Mouse (Mus musculus) heart, postnatal 25 days (tissue): ENCODE data around the gene Dnajc12. TPM values are rescaled to one million over a fixed set of nuclear protein-coding genes. Genes with fewer than 3 reads are reported as not detected.
"Not testable (repeated sequence)": the region's sequence is repeated elsewhere in the genome, so short reads cannot be mapped to it uniquely, and the experiment has no call there.

Experiments
- DNase-seq: peaks from one replicate; pipeline ENCODE4 v3.0.0; 2022; ENCODE audit warnings: low spot score
- intact Hi-C: fragments of 180-260 bp; cut with DNase I; formaldehyde crosslinking; loops from one replicate; pipeline ENCODE4 v1.15.1; 2025
- total RNA-seq, 2 experiments: library from RNA; stranded (reverse); gene quantifications; 2 replicates each; pipeline ENCODE4 v1.2.3; 2021

Dnajc12 gene
- total RNA-seq, 2 experiments from 2014 or later = 8.7 to 11.2 TPM

DNA sequence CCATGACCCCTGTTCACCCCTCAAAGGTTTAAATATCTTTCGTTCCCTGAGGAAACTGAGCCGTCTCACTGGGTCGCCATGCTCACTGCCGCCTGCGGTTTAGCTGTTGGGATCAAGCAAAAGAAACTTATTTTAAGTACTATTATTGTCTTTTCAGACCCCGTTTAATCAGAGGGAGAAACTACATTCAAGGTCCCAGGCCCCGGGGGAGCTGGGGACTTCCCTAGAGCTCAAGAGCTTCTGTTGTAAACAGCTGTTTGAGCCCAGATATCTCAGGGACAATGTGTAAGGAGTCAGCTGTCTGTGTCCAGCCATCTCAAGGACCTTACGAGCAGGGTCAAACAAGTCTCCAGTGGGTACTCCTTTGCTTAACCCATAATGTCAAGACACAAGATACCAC is 44.9 kb downstream of the Dnajc12 start:
- no peak for DNase-seq
- intact Hi-C loops = loop anchor here (5.0 kb wide), 1 partner anchor 40 kb away; no protein-coding TSS in a partner anchor

DNA sequence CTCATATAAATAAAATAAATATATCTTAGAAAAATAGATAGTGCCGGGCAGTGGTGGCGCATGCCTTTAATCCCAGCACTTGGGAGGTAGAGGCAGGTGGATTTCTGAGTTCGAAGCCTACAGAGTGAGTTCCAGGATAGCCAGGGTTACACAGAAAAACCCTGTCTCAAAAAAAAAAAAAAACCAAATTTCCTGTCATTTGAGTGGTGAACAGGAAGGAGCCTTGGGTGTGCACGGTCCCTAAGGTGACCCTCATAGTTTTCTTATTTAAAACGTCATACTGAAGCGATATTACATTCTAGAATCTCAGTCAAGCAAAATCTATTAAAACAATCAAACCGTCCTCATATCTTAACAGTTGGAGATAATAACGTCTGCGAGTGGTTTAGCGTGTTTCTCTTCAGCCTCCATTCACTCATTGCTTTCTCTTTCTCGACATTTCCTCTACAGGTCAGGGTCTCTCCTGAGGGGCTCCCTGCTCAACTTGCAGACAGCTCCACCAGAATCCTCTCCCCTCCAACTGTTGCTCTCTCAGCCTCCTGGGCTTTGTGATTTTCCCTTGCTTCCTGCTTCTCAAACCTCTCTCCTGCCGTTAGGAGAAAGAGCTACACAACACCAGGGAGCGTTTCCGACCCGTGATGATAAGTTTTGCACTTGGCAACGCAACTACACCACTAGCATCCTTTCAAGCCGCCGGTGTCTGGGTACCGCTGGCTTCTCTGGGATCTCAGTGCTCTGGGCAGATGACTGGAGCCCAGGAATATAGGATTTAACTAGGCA is 46.2 kb downstream of the Dnajc12 start:
- intact Hi-C loops = loop anchor here (2.0 to 5.0 kb wide), 2 partner anchors 41 to 46 kb away; no protein-coding TSS in a partner anchor
- DNase-seq = no peak

DNA sequence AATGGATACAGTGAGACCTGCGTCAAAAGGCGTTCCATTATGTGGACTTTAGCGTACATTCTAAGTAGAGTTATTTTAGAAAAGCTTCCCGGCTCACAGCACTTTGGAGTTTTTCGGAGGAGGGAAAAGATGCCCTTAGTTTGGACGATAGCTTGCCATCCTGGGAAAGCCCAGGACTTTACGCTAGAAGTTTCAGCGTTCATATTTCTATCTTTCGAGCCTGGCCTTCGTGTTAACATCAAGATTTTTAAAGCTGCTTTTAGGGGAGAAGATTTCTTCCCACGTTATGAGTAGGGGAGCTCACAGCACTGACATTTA is 46.7 kb downstream of the Dnajc12 start:
- intact Hi-C loops = loop anchor here (2.0 to 5.0 kb wide), 2 partner anchors 42 to 46 kb away; no protein-coding TSS in a partner anchor
- no peak for DNase-seq

DNA sequence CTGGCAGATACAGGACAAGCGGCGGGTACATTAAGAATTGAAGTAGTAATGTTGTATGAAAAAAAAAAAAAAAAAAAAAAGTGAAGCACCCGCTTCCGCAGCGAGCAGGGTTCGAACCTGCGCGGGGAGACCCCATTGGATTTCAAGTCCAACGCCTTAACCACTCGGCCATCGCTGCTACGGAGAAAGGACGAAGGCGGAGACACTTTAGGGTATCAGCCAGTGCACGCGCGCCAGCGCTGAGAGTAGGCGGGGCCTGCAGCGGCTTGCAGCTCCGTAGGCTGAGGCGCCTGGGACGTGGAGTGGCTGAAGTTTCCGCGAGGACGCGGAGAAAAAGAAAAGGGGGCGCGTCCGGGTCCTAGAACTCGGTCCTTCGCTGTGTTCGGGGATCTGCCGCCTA is 47.1 kb downstream of the Dnajc12 start:
- intact Hi-C loops = loop anchor here (2.0 to 5.0 kb wide), 2 partner anchors 42 to 45 kb away; no protein-coding TSS in a partner anchor
- DNase-seq = peak; percentile 96

DNA sequence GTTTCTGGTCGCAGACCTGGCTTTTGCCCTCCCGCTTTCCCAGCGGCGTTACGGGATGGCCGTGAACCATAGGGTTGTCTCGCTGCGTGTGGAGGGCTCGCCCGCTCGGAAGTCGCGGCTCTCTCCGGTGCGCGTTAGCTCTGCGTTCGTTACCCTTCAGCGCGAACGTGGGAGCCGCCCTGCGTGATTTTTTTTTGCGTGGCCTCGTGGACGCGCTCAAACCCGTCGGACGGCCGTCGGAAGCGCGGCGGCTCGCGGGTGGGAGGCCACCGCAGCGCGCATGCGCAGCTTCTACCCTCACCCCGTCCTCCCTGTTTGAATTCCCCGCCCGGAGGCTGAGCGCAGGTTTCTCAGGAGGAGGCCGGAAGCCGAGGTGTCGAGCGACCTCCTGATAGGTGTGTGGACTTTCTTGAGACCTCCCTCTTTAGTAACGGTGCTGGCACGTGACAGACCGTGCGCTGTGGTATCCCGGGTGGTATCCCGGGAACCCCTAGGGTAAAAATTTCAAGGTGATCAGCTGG is 47.6 kb downstream of the Dnajc12 start, which contains the start of gene Ctnna3:
TSS of gene Ctnna3 (plus strand) at position 314 of the 521 bp plus-strand sequence.
- DNase-seq = peak; percentile 75
- intact Hi-C loops = loop anchor here (2.0 to 5.0 kb wide), 2 partner anchors 43 to 45 kb away; no protein-coding TSS in a partner anchor

DNA sequence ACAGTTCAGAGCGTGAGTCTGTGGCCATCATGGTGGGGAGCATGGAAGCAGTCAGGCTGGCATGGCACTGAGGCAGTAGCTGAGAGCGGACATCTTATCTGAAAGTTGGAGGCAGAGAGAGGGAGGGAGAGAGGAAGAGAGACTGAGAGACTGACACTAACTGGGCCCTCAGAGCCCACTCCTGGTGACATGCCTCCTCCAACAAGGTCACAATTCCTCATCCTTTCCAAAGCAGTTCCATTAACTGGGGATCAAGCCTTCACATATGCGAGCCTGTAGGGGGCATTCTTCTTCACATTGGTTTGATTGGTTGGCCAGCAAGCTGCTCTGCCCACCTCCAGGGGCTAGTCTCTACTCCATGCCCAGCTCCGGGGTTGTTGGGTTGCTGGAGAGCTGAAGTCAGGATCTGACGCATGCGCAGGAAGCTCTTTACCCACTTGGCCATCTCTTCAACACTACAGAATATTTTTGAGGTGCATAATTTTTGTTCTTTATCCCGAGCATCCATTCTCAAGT is 49.0 kb downstream of the Dnajc12 start:
- no peak for DNase-seq
- intact Hi-C loops = no loop called here

DNA sequence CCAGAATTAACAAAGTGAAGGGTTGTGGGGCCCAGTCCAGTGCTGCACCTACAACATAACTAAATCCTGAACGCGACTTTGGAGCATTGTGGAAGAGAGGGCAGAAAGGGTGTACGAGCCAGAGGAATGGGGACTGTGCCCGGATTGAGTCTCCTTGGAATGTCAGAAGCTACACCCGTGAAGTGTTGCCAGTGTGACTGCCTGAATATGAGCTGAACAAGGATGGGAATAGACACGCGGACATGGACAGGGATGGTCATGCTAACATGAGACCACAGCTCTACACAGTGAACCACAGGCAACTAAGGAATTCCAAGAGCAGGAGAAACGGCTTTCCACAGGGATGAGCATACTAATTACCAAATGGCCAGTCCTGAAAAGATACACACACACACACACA is 49.9 kb downstream of the Dnajc12 start:
- intact Hi-C loops = no loop called here
- no peak for DNase-seq

DNA sequence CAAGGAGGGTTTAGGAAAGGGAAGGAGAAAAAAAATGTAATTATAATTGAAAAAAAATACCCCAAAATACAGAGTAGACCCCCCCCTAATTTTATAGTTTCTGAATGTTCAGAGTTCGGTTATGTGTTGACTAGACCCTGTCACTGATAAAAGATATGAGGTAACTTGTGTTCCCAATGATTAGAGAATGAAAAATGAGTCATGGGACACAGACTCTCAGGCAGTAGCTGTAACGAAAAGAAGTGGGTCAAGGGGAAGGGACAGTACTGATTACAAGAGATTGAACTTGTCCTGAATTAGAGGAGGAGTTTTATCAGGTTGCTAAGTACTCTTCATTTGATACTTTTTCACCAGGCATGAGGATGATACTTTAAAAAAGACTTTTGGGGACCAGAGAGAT is 50.6 kb downstream of the Dnajc12 start:
- intact Hi-C loops = no loop called here
- no peak for DNase-seq

DNA sequence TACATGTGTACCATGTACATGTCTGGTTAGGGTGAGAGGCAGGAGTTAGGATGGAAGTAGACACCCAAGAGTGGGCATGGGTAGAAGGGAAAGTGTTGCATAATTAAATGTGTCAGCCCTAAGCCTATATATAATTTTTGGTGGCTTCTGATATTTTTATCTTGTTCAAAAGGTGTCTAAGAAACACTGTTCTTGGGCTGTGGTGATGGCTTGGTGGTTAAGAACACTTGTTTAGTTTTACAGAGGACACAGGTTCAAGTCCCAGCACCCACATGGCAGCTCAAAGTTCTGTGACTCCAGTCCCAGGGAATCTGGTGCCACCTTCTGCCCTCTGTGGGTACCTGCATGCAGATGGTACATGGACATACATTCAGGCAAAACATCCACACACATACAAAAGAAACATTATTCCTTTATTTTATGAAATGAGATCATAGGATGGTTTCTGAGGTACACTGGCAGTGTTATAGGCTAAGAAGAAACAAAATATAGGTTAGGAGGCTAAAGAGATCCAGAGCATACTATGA is 56.6 kb downstream of the Dnajc12 start:
- intact Hi-C loops = no loop called here
- no peak for DNase-seq

DNA sequence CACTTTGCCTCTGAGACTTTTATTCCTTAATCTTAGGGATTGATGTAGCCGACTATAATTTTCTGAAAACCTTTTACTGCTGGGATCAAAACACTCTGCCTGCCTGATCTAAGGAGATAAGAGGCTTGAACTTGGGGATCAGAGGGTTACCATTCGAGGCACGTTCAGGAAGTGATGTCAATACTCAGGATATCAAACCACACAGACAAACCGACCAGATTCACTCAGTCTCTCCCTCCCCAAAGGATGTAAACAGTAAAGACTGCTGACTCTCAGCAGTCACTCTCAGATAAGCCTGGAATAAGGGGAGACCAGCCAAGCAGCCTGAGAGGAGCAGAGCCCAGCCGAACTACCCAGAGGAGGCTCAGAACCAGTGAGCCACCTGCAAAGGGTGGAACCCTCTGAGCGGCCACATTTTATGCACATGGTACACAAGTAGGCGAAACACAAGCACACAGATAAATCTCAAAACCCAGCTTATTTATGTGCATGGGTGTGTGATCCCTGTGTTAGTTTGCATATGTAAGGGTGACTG is 57.5 kb downstream of the Dnajc12 start:
- intact Hi-C loops = no loop called here
- DNase-seq = no peak

DNA sequence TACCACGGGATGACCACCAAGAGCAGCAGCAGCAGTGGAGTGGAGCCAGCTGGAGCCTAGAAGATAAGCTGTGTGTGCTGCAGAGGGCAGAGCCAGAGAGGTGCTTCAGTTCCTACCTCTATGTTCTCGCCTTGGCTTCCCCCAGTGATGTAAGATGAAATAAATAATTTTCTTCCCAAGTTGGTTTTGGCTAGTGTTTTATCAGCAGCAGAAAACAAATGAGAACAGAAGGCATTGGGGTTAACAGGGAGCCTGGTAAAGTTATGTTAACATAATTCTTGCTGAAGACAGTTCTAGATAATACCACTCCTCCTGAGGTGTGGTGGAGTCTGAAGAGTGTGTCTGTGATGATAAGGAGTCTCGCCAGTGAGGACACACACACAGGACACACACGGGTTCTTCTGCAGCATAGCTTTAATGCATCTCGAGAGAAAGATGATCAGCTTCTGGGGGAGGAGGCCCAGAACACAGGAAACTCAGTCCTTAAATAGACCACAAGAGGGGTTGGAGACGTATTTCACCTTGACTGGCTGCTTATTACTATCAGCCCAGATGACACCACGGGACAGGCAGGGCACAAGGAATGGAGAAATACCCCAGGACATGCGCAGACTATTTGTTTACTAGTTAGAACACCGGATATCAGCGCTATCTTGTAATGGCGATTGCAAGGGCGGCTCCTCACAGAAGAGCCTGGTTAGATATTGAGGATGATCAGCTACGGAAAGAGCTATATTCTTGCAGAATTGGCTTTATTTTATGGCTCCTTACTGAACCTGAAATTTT is 62.6 kb downstream of the Dnajc12 start:
- intact Hi-C loops, DNase-seq: not testable (repeated sequence)

DNA sequence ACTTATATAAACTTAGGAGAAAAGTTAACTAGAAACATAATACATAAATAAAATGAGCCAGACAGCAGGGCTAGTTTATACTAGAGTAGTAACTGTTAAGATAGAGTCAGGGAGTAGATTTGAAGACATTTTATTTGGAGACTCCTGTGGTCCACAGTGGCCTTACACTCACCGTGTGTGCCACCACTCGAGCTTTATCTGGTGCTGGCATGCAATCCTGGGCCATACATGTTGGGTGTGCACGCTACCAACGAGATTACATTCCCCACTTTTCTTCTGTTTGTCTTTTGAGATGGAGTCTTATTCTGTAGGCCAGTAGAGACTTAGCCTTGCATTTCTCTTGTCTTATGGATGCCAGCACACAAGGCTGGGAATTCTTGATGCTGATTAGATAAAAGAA is 71.7 kb downstream of the Dnajc12 start:
- intact Hi-C loops = no loop called here
- no peak for DNase-seq

DNA sequence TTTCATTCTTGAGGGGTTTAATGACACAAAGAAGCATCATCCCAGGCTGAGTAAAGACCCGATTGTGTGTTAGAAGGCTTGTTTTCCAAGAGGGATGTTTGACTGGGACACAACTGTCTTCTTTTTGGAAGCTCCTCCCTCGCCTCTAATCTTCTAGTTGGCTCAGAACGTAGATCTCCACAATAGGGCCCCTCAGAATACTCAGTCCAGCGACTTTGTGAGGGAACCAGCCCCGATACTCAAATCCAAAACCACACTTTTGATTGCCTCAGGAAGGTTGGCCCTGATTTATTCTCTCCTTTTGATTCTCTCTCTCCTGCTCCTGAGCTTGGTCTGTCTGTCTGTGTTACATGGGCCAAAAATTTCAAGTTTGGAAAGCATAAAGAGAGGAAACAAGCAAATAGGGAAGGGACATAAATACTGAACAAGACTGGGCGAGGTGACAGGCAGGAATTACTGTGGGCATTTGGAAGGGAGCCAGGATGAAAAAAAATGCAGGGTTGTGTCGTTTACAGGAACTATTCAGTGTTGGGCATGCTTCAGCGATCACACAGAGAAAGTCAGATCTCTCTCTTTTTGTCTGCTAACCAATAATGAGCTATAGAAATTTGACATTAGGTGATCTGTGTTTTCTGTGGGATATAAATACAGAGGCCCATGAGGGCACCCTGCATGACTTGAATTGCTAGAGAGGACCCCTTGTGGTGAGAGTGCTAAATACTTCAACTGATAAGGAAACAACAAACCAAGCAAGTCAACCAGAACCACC is 73.1 kb downstream of the Dnajc12 start:
- intact Hi-C loops = no loop called here
- DNase-seq = no peak

DNA sequence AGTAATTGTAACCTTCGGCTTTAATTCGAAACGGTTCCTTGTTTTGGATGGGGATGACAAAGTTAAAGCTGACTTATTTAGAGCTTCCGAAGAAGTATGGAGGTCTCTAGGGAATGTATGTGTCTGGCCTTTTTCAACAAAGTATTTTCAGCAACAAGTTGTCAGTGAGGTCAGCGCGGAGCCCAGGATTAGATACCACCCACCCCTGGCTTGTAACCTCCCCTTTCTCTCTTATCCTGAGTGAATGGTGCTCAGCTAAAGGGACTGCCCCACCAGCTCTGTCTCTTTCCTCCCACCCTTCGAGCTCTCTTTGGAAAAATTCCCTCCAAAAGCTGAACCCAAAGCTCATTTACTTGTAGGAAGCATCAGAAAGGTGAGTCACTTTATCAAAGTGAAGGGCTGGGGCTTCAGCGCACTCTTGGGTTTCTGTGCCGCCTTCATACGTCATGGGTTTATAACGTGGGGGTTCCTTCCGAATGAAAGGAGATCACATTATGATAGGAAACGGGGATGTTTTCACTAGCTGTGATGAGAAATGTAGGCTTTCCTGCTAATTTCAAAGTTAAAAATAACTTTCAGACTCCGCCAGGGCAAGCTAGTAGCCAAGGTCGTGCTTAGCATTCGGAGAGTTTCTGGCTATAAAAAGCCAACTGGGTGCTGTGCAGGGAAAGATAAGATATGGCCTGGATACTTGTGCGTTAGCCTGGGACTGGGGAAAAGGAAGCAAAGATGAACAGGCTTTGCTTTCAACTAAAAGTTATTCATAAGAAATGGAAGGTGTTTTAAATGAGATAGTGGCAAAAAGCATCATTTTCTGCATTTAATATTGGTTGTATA is 75.3 kb downstream of the Dnajc12 start:
- intact Hi-C loops = loop anchor here (1.0 kb wide), 1 partner anchor 19 kb away; no protein-coding TSS in a partner anchor
- DNase-seq = no peak
